Mouse (Mus musculus) hindbrain, postnatal 0 days (tissue): ENCODE measurements around the gene Cyp26a1. TPM values are rescaled to one million over a fixed set of nuclear protein-coding genes. Genes with fewer than 3 reads are reported as not detected.

ENCODE experiments used
- ATAC-seq: fragments of 200-750 bp; cut with Nextera tagmentation; 2 replicates; pipeline ENCODE4 v1.8.0; 2017; ENCODE audit warnings: mild to moderate bottlenecking, moderate TSS enrichment, moderate library complexity
- DNase-seq: peaks from one replicate; pipeline ENCODE4 v3.0.0-alpha.2; 2015; ENCODE audit warnings: low spot score
- H3K27ac ChIP-seq: fragments of 300-500 bp; sonication (generic); 2 replicates; pipeline ENCODE4 v1.5.1; 2014; ENCODE audit warnings: mild to moderate bottlenecking
- H3K27me3 ChIP-seq: fragments of 300-500 bp; sonication (generic); 2 replicates; pipeline ENCODE4 v1.6.1; 2014; ENCODE audit warnings: low read length, mixed read lengths; ENCODE audit not compliant: insufficient read depth
- H3K36me3 ChIP-seq: fragments of 300-500 bp; sonication (generic); 2 replicates; pipeline ENCODE4 v1.6.1; 2014; ENCODE audit warnings: low read length, mixed read lengths; ENCODE audit not compliant: insufficient read depth
- H3K4me1 ChIP-seq: fragments of 300-500 bp; sonication (generic); 2 replicates; pipeline ENCODE4 v1.6.1; 2014; ENCODE audit warnings: antibody characterized with exemption, low read length, mixed read lengths; ENCODE audit not compliant: insufficient read depth
- H3K4me2 ChIP-seq: fragments of 300-500 bp; sonication (generic); 2 replicates; pipeline ENCODE4 v1.6.1; 2014; ENCODE audit warnings: low read depth, mild to moderate bottlenecking, low read length, moderate library complexity, mixed read lengths
- H3K4me3 ChIP-seq: fragments of 300-500 bp; sonication (generic); 2 replicates; pipeline ENCODE4 v1.5.1; 2014; ENCODE audit warnings: low read length
- H3K9ac ChIP-seq: fragments of 300-500 bp; sonication (generic); replicated peaks from 2 replicates; pipeline ENCODE4 v1.6.1; 2014; ENCODE audit warnings: mild to moderate bottlenecking, low read length, moderate library complexity, mixed read lengths
- H3K9me3 ChIP-seq: fragments of 300-500 bp; sonication (generic); 2 replicates; pipeline ENCODE4 v1.6.1; 2016; ENCODE audit warnings: low read length, mixed read lengths
- CTCF ChIP-seq: IDR thresholded peaks from 2 replicates; pipeline ENCODE4 v1.5.1; 2016; ENCODE audit warnings: antibody characterized with exemption, control low read depth, low read depth
- WGBS: fragments of 180-500 bp; shearing (Covaris S2); extraction: QIAGEN DNeasy Blood & Tissue Kit; methylation state at CpG from one replicate; pipeline ENCODE4 v1.1.7; 2014; 5-methylcytosine and 5-hydroxymethylcytosine counted together
- polyA plus RNA-seq: library from polyadenylated mRNA; unstranded; fragments of >200 nt; fragmentation: Nextera tagmentation; extraction: Ambion mirVana; gene quantifications from 2 replicates; pipeline ENCODE4 v1.2.1, GENCODE M21; 2015
- total RNA-seq: library from RNA; depleted of rRNA; stranded (reverse); fragments of >200 nt; gene quantifications from 2 replicates; pipeline ENCODE4 v1.2.3, GENCODE M21; 2014

Cyp26a1 gene
- total and polyA plus RNA-seq, 2 experiments from 2014 or later = not detected

- no peak overlapping the region for H3K9ac ChIP-seq
- ATAC-seq (no peak), DNase-seq (no peak)
- TF ChIP-seq CTCF = no peak
- 3% methylated on average over 22 of the region's 22 CpGs for WGBS
- H3K4me3 ChIP-seq = peak overlapping the region; percentile 31
- no peaks in the 10 kb centered on the region for H3K9me3 ChIP-seq
- H3K4me1 ChIP-seq = 0 out of 2 replicates have a peak, but pooled peaks cover 4% of the 10 kb centered on the region
- peak overlapping the region; percentile 55 for H3K4me2 ChIP-seq
- H3K27ac ChIP-seq = no peak overlapping the region
- H3K27me3 ChIP-seq = peaks cover 98% of the 10 kb centered on the region
- H3K36me3 ChIP-seq = no peaks in the 10 kb centered on the region
These were observed 829 bp upstream of the Cyp26a1 start for GRCm38 (mm10) chr19:37696603-37697334.

GRCm38 (mm10) chr19:37697335-37697636 is 312 bp upstream of the Cyp26a1 start:
- Histone ChIP-seq H3K9me3 (no peaks in the 10 kb centered on the region), H3K4me3 (peak overlapping the region; percentile 31), H3K27ac (no peak overlapping the region), H3K4me1 (0 out of 2 replicates have a peak, but pooled peaks cover 4% of the 10 kb centered on the region), H3K27me3 (peaks cover 97% of the 10 kb centered on the region), H3K9ac (no peak overlapping the region), H3K4me2 (peak overlapping the region; percentile 55), H3K36me3 (no peaks in the 10 kb centered on the region)
- DNase-seq (no peak), ATAC-seq (no peak)
- TF ChIP-seq CTCF = no peak
- WGBS = under 1% methylated on average over 18 of the region's 18 CpGs

GRCm38 (mm10) chr19:37698273-37699160 is 919 bp downstream of the Cyp26a1 start:
- Histone ChIP-seq H3K4me2 (peak overlapping the region; percentile 55), H3K4me3 (peak overlapping the region; percentile 31), H3K4me1 (0 out of 2 replicates have a peak, but pooled peaks cover 4% of the 10 kb centered on the region), H3K9ac (no peak overlapping the region), H3K27ac (no peak overlapping the region), H3K27me3 (peaks cover 94% of the 10 kb centered on the region), H3K9me3 (no peaks in the 10 kb centered on the region), H3K36me3 (no peaks in the 10 kb centered on the region)
- no peak for TF ChIP-seq CTCF
- ATAC-seq (no peak), DNase-seq (no peak)
- WGBS = under 1% methylated on average over 63 of the region's 63 CpGs

- no peak overlapping the region for H3K4me2 ChIP-seq
- no peaks in the 10 kb centered on the region for H3K9me3 ChIP-seq
- TF ChIP-seq CTCF = no peak
- H3K27me3 ChIP-seq = peaks cover 82% of the 10 kb centered on the region
- ATAC-seq (no peak), DNase-seq (no peak)
- 0 out of 2 replicates have a peak, but pooled peaks cover 4% of the 10 kb centered on the region for H3K4me1 ChIP-seq
- no peak overlapping the region for H3K9ac ChIP-seq
- 19% methylated on average over 9 of the region's 9 CpGs for WGBS
- no peak overlapping the region for H3K4me3 ChIP-seq
- no peaks in the 10 kb centered on the region for H3K36me3 ChIP-seq
- H3K27ac ChIP-seq = no peak overlapping the region
These were observed 2.1 kb downstream of the Cyp26a1 start for GRCm38 (mm10) chr19:37699711-37700110.

GRCm38 (mm10) chr19:37702377-37703076 is 4.9 kb downstream of the Cyp26a1 start:
- no peak overlapping the region for H3K27ac ChIP-seq
- no peaks in the 10 kb centered on the region for H3K9me3 ChIP-seq
- no peak overlapping the region for H3K4me2 ChIP-seq
- H3K9ac ChIP-seq = no peak overlapping the region
- H3K4me3 ChIP-seq = no peak overlapping the region
- WGBS = 67% methylated on average over 21 of the region's 21 CpGs
- no peaks in the 10 kb centered on the region for H3K36me3 ChIP-seq
- no peak for TF ChIP-seq CTCF
- DNase-seq = no peak
- H3K4me1 ChIP-seq = no peaks in the 10 kb centered on the region
- H3K27me3 ChIP-seq = peaks cover 54% of the 10 kb centered on the region
- ATAC-seq = no peak

GRCm38 (mm10) chr19:37703902-37704509 is 6.4 kb downstream of the Cyp26a1 start:
- ATAC-seq (peak; percentile 71; the same call in 1 of the 2 replicates), DNase-seq (peak; percentile 76)
- TF ChIP-seq CTCF = peak; percentile 94
- H3K4me3 ChIP-seq = no peak overlapping the region
- WGBS = 6% methylated on average over 3 of the region's 3 CpGs
- H3K4me2 ChIP-seq = no peak overlapping the region
- H3K9ac ChIP-seq = no peak overlapping the region
- no peaks in the 10 kb centered on the region for H3K9me3 ChIP-seq
- H3K27ac ChIP-seq = no peak overlapping the region
- no peaks in the 10 kb centered on the region for H3K36me3 ChIP-seq
- peaks cover 39% of the 10 kb centered on the region for H3K27me3 ChIP-seq
- H3K4me1 ChIP-seq = no peaks in the 10 kb centered on the region
